Mouse (Mus musculus) effector memory CD4-positive, alpha-beta T cell, adult 7 months (primary cell): ENCODE measurements around the gene Npepl1. TPM values are rescaled to one million over a fixed set of nuclear protein-coding genes. Genes with fewer than 3 reads are reported as not detected.

Experiments
- polyA plus RNA-seq: library from polyadenylated mRNA; unstranded; fragments of 100-300 nt; shearing (Covaris generic); gene quantifications from one replicate; pipeline ENCODE4 v1.2.1, GENCODE M21; 2017

Gene Npepl1
- polyA plus RNA-seq, result 94.5 TPM

GRCm38 (mm10) chr2:174109991-174110782, at the start of gene Npepl1:
Gene Npepl1, plus strand, starts transcription at chr2:174110349.

GRCm38 (mm10) chr2:174075673-174076432, 34.3 kb upstream of the Npepl1 start, which contains the start of gene Stx16:
Gene Stx16, plus strand, starts transcription at chr2:174076308.

Other genes with a start within 250 kb of the Npepl1 start
- gene Stx16, start 34.0 kb upstream of the Npepl1 start, polyA plus RNA-seq, result 20.3 TPM
- gene Gnas, start 174.0 kb downstream of the Npepl1 start, polyA plus RNA-seq, result 618 TPM
- 5.5 TPM for gene Gm20721, start 236.4 kb downstream of the Npepl1 start, polyA plus RNA-seq